Mouse (Mus musculus) erythroblast, embryonic 14.5 days (primary cell): ENCODE data around the gene Akap6.

ENCODE experiments used
- GATA1 ChIP-seq: IDR thresholded peaks from 2 replicates; pipeline ENCODE4 v1.6.1; 2012; ENCODE audit warnings: low read length, inconsistent platforms, mixed read lengths
- TAL1 ChIP-seq: IDR thresholded peaks from 3 replicates; pipeline ENCODE4 v1.6.1; 2012; ENCODE audit warnings: low read length, inconsistent platforms, mixed read lengths

GRCm38 (mm10) chr12:52876978-52877769, 178.0 kb downstream of the Akap6 start:
- TF ChIP-seq GATA1 (no peak), TAL1 (no peak)
